Mouse (Mus musculus): ENCODE measurements at regions not wholly inside any gene's neighbourhood (a gene's known extent, or its start where the extent isn't known, plus 50 kb on each side); places are given as distances from the start of the nearest gene placed in this dataset.

GRCm38 (mm10) chr1:120667776-120668175, 65.6 kb downstream of the En1 start:
- DNase-seq, result no peak

GRCm38 (mm10) chr1:120683532-120684245, 81.5 kb downstream of the En1 start:
- DNase-seq, result no peak
- intact Hi-C loops (cut with DNase I), result no loop called here

More at GRCm38 (mm10) chr1:120667776-120668175, 65.6 kb downstream of the En1 start:
- intact Hi-C loops (cut with DNase I), result no loop called here

GRCm38 (mm10) chr1:120685650-120686244, 83.5 kb downstream of the En1 start:
- intact Hi-C loops (cut with DNase I), result no loop called here
- DNase-seq, result peak; percentile 9

- intact Hi-C loops (cut with DNase I), result no loop called here
Observed at GRCm38 (mm10) chr1:120691571-120691970, 89.4 kb downstream of the En1 start.

GRCm38 (mm10) chr1:120698189-120698588, 96.0 kb downstream of the En1 start:
- intact Hi-C loops (cut with DNase I), result no loop called here
- DNase-seq, result no peak

More at GRCm38 (mm10) chr1:120691571-120691970, 89.4 kb downstream of the En1 start:
- DNase-seq, result no peak

GRCm38 (mm10) chr1:120704201-120704600, 102.0 kb downstream of the En1 start:
- no peak for DNase-seq
- intact Hi-C loops (cut with DNase I), result no loop called here

- DNase-seq, result no peak
- intact Hi-C loops (cut with DNase I), result no loop called here
Observed at GRCm38 (mm10) chr1:120706011-120706410, 103.8 kb downstream of the En1 start.

- intact Hi-C loops (cut with DNase I), result no loop called here
- DNase-seq, result no peak
Observed at GRCm38 (mm10) chr1:120708511-120708910, 106.3 kb downstream of the En1 start.

GRCm38 (mm10) chr1:120715105-120715877, 113.1 kb downstream of the En1 start:
- intact Hi-C loops (cut with DNase I), result no loop called here

GRCm38 (mm10) chr1:120726777-120727176, 124.6 kb downstream of the En1 start:
- intact Hi-C loops (cut with DNase I), result no loop called here
- no peak for DNase-seq

More at GRCm38 (mm10) chr1:120715105-120715877, 113.1 kb downstream of the En1 start:
- DNase-seq, result no peak

GRCm38 (mm10) chr1:120727427-120727826, 125.2 kb downstream of the En1 start:
- intact Hi-C loops (cut with DNase I), result no loop called here
- no peak for DNase-seq

- intact Hi-C loops (cut with DNase I), result no loop called here
- no peak for DNase-seq
Observed at GRCm38 (mm10) chr1:120732003-120732402, 129.8 kb downstream of the En1 start.

GRCm38 (mm10) chr1:120733683-120734082, 131.5 kb downstream of the En1 start:
- DNase-seq, result no peak
- intact Hi-C loops (cut with DNase I), result no loop called here

GRCm38 (mm10) chr1:120734846-120735245, 132.6 kb downstream of the En1 start:
- DNase-seq, result no peak
- intact Hi-C loops (cut with DNase I), result no loop called here

GRCm38 (mm10) chr1:120739499-120739898, 137.3 kb downstream of the En1 start:
- intact Hi-C loops (cut with DNase I), result no loop called here

GRCm38 (mm10) chr1:120741091-120741740, 139.0 kb downstream of the En1 start:
- intact Hi-C loops (cut with DNase I), result no loop called here
- no peak for DNase-seq

More at GRCm38 (mm10) chr1:120739499-120739898, 137.3 kb downstream of the En1 start:
- DNase-seq, result no peak

- DNase-seq, result no peak
- intact Hi-C loops (cut with DNase I), result no loop called here
Observed at GRCm38 (mm10) chr1:120748963-120749362, 146.7 kb downstream of the En1 start.

- intact Hi-C loops (cut with DNase I), result no loop called here
- no peak for DNase-seq
Observed at GRCm38 (mm10) chr1:120753406-120753805, 151.2 kb downstream of the En1 start.

GRCm38 (mm10) chr1:120754337-120754736, 152.1 kb downstream of the En1 start:
- DNase-seq, result no peak
- intact Hi-C loops (cut with DNase I), result no loop called here

- peak; percentile 25 for DNase-seq
- intact Hi-C loops (cut with DNase I), result no loop called here
Observed at GRCm38 (mm10) chr1:120757283-120757821, 155.1 kb downstream of the En1 start.

- intact Hi-C loops (cut with DNase I), result no loop called here
Observed at GRCm38 (mm10) chr1:120758172-120758571, 156.0 kb downstream of the En1 start.

More at GRCm38 (mm10) chr1:120758172-120758571, 156.0 kb downstream of the En1 start:
- no peak for DNase-seq
